Mouse (Mus musculus) heart, adult 18-20 months (tissue): Measurements from ENCODE around the gene BC028528. TPM values are rescaled to one million over a fixed set of nuclear protein-coding genes. Genes with fewer than 3 reads are reported as not detected.
A peak's percentile ranks its signal among the peaks of the same experiment; 100 is the strongest.
"Not testable (repeated sequence)": the region's sequence is repeated elsewhere in the genome, so short reads cannot be mapped to it uniquely, and the experiment has no call there.

ENCODE experiments used
- DNase-seq, 2 experiments: peaks; one replicate each; pipeline ENCODE4 v3.0.0; 2021 to 2022; ENCODE audit warnings: mixed read lengths in 1 of 2
- total RNA-seq, 2 experiments: library from RNA; stranded (reverse); gene quantifications; 2 replicates each; pipeline ENCODE4 v1.2.3; 2021

BC028528 gene
- total RNA-seq, 2 experiments from 2014 or later, result 7.6 to 9.6 TPM

DNA sequence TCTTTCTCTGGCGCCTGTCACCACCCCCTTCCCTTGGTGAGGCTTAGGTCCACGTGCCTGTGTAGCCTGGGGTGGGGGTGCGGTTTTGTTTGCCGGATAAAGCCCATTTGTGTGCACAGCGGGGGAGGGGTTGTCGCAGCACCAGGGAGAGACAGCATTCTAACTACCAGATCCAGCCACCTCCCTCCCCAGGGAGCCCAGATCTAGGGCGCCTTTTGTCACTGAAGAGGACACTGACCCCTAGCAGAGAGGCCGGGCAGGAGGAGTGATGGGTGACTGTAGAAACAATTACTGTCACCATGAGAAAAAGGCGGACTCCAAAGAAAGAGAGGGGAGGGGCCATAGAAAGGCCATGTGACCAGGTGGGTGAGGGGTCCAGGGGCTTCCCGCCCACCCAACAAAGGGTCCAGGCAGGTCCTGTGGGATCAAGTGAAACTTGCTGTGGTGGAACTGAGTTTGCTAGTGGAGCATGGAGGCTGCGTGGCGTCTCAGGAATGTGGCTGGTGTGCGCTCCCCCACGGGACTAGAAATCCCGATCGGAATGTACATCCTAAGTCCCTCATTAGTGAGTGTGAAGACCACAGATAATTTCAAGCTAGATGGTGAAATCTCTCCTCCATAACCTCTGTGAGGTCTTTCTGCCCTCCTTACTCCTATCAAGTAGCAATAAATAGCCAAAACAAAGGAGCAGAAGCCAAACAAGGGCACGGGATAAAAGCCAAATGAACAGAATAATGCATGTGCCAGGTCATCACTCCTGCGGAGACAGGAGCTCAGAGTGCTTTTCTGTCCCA is 13.5 kb upstream of the BC028528 start:
- DNase-seq, result peak; percentile 43 to 48

DNA sequence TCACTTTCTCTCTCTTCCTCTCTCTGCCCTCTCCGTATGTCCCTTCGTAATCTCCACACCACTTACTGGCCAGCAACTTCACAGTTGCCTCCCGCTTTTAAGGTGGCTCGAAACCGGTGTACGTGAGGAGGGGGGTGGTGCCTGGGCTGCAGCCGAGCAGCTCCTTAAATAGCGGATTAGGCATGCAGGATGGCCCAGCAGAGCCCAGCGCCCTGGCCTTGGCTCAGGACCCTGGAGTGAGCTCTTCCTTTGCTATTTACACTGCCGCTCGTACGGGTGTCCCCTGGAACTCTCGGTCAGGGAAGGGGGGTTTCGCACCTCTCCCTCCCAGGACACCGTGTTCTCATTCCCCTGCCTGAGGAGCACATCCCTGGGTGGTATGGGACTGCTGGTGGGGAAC is 12.8 kb upstream of the BC028528 start, which contains the start of gene Car14:
Gene Car14 (minus strand): TSS at position 124 of the 400 bp plus-strand sequence.
- DNase-seq, result peak; percentile 66 to 69

GRCm38 (mm10) chr3:95903753-95904502 is 12.1 kb upstream of the BC028528 start:
- peak in 1 of 2 experiments; percentile 47 for DNase-seq

DNA sequence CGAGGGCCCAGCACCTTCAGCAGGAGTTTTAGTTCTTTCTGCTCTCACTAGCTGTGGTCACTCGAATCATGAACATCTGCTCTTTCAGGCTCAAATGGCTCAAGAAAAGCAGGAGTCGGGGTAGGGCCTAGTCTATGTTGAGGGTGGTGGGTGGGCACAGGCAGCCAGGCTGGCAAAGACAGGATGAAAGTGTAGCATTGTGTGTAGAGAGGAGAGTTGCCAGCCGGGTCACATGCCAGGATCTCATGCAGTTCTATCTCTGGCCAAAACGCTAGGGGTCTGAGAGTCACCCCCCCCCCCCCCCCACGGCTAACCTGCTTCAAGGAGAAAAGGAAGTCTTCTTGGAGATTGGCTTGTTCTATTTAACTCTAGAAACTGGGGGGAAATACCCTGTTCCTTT is 10.8 kb upstream of the BC028528 start:
- peak; percentile 21 to 52 for DNase-seq

- peak in 1 of 2 experiments; percentile 36 for DNase-seq
Observed at GRCm38 (mm10) chr3:95902373-95902625, 10.5 kb upstream of the BC028528 start.

DNA sequence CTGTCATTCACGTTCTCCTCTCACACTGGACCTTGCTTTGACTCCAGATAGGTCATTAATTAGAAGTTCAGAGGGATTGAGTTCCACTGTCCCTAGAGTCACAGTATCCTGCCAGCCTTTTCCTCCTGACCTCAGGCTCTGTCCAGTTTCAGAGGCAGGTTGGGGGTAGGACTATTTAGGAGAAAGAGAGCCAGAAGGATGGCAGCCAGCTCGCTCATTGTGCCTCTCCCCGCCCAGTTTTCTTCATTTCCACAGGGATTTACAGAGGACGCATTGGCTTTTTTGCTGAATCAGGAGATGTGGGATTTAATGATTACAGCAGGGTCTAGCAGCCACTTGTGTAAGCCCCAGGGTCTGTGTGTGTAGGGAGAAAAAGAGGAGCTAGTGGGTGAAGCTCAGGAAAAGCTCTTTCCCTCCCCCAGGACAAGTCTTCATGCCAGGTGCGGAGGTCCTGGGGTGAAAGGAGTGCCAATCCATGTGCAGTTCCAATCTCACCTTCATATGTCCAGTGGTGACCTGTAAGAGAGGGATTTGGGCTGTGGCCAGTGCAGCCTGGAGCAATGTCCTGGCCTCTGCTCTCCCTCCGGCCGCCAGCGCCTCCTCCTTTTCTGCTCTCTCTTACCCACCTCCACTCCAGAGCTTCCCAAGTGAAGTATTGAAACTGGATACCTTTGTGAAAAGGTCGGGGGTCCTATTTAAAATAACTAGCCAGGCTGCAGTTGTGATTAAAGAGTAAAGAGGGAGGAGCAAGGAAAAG is 10.0 kb upstream of the BC028528 start:
- peak; percentile 47 to 51 for DNase-seq

- DNase-seq, result no peak
Observed at GRCm38 (mm10) chr3:95899800-95900524, 8.2 kb upstream of the BC028528 start.

DNA sequence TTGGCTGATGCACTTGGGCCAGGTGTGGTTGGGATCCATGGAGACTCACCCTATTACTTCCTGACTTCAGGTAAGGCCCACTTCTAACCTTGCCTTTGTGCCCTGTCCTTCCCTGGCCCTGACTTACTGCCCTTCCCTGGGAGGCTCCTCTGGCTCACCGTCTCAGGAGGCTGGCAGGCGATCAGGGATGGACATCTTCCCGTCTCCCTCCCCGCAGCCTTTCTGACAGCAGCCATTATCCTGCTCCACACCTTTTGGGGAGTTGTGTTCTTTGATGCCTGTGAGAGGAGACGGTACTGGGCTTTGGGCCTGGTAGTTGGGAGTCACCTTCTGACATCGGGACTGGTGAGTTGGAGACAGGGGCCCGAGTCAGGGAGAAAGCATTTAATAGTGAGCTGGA is 3.7 kb upstream of the BC028528 start:
- not testable (repeated sequence) for DNase-seq

DNA sequence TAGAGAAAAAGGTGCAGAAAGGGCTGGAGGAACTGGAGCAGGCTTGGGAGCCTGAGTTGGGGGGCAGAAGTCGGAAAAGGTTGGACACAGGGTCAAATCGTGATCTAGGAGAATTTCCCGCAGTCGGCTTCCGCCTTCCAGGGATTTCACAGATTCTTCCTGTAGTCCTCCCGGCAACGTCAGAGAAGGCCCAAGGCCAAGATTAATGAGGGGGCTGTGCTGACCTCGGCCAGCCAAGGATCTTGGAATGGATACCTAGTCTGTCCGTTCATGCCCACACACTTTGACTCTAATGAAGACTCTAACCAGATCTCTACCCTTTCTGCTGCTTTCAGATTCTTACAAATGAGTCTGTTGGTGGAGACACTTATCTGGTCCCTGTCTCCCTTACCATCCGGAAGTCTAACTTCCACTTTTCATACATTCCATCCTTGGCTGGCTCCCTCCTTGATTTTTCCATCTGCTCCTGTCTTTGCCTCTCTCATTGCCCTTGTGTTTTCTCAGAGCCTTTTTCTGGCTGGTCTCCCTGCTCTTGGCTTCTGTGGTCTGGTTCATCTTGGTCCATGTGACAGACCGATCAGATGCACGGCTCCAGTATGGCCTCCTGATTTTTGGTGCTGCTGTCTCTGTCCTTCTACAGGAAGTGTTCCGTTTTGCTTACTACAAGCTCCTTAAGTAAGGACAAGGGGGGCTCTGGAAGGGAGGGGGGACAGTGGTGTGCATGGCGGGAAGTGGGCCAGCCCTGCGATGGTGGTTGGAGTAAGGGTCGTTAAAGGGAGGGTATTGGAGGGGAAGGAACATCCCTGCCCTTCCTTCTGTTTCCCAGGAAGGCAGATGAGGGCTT is 2.7 kb upstream of the BC028528 start:
- peak; percentile 75 to 77 for DNase-seq

DNA sequence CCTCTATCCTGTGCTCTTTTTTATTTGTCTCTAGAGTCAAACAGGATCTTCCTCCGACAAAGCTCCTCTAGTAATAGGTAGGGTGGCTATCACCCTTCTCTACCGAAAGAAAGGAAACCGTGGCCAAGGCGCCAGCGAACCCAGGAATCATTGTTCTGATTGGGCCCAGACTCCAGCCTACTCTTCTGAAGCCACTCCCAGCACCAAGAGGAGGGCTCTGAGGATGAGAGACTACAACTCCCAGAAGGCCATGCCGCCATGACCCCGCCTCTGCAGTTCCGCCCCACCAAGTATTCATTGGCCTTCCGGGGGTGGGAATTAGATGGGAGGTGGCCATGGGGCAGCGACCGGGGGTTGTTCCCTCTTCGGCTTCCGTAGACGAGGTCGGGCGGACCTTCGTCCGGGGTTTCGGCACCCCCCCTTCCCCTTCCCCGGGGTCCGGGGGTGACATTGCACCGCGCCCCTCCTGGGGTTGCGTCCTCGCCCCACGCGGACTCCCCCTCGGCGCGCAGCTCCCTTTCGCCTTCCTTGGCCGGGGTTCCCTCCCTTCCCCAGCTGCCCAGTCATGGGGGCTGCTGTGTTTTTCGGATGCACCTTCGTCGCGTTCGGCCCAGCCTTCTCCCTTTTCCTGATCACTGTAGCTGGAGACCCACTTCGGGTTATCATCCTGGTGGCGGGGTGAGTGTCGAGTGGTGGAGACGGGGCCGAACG is 2.0 kb upstream of the BC028528 start, which contains the start of gene Aph1a:
Gene Aph1a (plus strand): TSS at position 364 of the 711 bp plus-strand sequence.
- peak; percentile 97 to 99 for DNase-seq

DNA sequence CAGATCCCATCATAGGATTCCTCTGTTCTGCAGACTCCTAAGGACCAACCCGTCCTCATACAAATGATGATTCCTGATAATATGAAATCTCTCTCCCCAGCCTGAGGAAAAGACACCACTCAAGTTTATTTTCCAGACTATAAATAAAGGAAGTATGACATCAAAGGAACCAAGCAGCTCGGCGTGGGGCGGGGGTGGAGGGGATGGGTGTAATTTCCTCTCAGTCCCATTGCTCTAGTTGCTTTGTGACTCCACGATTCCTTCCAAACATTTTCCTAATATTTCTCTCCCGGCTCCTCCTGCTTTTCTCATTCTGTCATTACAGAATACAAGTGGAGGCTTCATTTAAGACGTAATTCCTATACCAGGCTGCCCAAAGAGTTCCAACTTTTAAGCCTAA is 1.3 kb upstream of the BC028528 start:
- no peak for DNase-seq

DNA sequence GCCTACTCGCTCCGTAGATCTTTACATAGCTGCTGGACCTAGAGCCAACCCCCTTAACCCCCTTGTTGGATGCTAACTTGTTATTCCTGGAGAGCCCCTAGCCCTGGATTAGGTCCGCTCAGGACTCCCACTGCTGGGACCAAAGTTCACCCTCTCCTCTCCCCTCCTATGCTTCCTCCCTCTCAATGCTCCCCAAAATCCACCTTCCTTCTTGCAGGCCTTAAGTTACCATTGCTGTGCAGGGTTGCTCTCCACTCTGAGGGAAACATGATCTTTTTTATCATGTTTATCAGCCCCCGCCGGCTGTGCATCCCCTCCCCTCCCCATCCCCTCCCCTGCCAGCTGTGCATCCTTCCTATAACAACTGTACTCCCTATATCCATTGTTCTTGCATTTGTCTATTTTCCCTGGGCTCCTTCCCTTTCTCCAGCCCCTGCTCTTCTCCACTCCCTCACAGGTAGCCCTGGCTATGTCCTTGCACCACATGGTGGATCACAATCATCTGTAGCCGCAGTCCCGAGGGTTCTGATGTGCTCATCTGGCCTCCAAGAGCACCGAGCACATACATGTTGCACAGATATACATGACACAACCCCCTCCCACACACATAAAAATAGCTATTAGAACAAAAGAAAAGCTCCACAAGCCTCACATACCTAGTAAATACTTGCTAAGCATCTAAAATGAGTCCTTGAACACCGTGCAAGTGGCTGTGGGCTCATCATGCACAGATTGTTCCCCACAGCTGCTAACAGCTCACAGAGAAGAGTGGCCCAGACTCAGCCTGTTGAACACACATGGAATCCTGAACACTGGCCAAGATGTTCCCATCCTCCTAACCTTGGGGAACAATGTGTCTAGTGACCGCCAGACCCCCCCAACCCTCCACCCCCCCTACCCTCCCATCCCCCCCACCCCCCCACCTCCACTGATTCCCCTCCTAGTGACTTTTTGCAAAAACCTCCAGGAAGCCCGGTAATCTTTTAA is 554 bp upstream of the BC028528 start:
- no peak for DNase-seq

- DNase-seq, result no peak
Observed at GRCm38 (mm10) chr3:95889664-95890063, 2.1 kb downstream of the BC028528 start.

DNA sequence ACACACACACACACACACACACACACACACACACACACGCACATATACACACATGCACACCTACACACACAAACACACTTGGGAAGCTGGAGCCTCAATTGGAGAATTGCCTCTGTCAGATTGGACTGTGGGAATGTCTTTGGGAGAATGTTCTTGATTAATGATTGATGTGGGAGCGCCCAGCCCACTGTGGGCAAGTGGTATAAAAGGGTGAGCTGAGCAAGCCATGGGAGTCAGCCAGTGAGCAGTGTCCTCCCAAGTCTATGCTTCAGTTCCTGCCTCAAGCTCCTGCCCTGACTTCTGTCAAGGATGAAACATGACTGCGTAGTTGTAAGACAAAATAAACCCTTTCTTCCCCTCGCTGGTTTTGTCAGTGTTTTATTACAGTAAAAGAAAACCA is 4.2 kb downstream of the BC028528 start:
- DNase-seq, result no peak

DNA sequence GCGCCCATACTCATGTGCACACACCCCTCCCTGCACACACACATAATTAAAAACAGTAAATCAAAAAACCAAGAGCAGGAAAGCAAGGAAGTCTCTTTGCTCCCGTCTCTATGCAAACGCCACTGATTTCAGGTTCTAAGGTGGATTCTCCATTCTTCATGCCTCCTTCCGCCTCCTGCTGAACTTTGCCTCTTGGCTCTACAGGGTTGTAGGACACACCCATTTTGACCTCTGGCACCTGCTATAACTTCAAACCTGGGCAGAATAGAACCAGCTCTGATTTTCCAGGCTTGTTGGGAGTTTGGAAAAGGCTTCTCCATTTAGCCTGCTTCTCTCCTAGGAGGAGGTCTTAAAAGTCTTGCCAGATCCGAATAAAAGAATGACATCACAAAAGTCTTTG is 7.4 kb downstream of the BC028528 start:
- DNase-seq, result no peak

- DNase-seq, result peak; percentile 82 to 89
Observed at GRCm38 (mm10) chr3:95882816-95883425, 8.9 kb downstream of the BC028528 start.

- DNase-seq, result peak; percentile 94 to 98
Observed at GRCm38 (mm10) chr3:95881979-95882815, 9.6 kb downstream of the BC028528 start, which contains the start of gene Ciart. TSS of gene Ciart (minus strand) at chr3:95882251.

DNA sequence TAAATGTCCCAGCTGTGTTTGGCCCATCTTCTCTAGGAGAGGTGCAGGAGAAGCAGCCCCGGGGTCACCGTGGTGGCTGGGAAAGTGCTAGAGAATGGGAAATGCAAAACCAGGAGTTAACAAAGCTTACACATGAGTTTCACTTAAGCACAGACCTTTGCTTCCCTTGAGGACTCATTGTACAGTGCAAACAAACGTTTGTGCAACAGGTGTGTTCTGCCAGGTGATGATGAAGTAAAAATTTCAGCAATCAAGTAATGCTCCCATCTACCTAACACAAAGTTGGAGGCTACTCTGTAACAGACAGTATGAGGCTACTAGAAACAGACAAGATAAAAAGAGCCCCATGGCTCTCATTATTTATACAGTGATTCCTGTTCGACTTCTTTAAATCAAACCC is 12.7 kb downstream of the BC028528 start:
- no peak for DNase-seq
